Mouse (Mus musculus) activated CD4-positive, CD25-positive, alpha-beta regulatory T cell, adult 4 months (primary cell): ENCODE results near the gene Rala. TPM values are rescaled to one million over a fixed set of nuclear protein-coding genes. Genes with fewer than 3 reads are reported as not detected.

ENCODE experiments used
- ATAC-seq: one replicate; pipeline ENCODE4 v1.8.0; 2017
- polyA plus RNA-seq, 2 experiments: library from polyadenylated mRNA; unstranded; fragments of 100-300 nt; shearing (Covaris generic); gene quantifications; one replicate each; pipeline ENCODE4 v1.2.1; 2017

Rala gene
- polyA plus RNA-seq, 2 experiments from 2014 or later, result 3.7 to 5.1 TPM

DNA sequence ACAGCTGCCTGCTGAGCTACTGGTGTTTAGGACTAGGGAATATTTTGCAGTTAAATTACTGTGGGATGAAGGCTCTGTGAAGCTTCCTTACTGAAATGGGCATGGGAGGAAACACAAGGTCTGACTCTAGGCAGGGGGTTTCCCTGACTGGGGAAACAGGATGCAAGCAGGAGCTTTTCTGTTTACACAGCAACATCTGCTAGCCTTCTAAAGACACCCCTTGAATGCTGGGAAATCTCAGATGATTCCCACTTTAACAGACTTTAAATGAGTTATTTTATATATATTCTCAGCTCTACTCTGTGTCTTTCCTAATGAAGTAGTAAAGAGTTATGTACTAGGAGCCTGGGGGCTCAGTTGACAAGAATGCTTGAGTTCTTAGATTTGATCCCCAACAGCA lies 65.0 kb downstream of the Rala start:
- ATAC-seq, result no peak

DNA sequence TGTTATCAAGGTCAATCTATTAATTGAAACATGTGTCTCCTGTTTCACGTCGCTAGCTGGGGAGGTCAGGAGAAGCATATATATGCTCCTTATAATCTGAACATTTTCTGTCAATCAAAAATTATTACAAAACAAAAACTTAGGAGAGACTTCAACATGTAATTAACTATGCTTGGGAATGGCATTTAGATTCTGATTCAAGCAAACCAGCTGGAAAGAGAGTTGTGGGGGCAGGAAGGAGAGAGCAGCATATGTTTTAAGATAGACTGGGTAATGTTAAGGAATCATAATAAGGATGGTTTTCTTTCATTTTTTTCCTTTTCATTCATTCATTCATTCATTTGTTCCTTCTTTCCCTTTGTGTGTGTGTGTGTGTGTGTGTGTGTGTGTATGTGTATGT lies 77.3 kb downstream of the Rala start:
- no peak for ATAC-seq

DNA sequence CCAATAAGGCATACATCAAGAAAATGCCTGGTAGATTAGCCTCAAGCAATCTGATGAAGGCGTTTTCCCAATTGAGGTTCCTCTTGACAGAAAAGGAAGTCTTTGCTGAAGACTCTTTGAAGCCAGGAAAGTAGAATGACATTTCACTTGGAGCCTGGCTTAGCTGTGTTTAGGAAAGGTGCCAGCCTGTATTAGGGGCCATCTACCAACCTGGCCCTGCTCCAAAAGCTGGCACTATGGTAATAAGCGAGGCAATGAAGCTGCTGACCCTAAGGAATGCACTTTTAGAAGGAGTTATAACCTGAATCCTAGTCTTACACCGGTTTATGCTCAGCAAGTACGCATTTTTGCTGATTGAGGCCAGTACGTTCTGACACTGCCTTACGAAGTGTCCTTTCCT lies 83.5 kb downstream of the Rala start:
- ATAC-seq, result no peak

DNA sequence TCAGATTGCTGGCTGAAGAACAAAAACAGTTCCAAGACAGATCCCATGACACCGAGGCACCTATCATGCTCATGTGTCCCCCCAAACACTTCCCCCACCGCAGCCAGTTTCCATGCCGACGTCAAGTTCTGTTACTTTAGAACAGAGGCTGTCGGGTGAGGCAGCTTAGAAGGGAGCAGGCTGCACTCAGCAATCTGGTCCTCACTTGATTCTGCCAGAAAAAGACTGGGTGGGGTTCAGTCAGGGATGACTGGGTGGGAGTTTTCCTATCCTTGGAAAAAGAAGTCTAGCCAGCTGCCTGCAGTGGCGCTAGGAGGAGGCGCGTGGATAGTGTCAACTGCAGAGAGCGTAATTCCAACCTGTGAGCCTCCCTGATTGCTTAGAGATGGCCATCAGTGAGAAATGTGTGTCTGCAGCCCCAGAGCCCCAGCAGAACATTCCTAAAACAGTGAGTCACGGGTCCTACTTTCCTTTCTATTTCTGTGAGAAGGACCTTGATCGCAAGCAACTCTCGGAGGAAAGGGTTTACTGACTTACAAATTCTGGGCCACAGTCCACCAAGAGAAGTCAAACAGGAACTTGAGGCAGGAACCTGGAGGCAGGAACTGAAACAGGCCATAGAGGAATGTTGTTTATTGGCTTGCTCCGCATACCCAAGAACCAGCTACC lies 84.5 kb downstream of the Rala start:
- ATAC-seq, result no peak

DNA sequence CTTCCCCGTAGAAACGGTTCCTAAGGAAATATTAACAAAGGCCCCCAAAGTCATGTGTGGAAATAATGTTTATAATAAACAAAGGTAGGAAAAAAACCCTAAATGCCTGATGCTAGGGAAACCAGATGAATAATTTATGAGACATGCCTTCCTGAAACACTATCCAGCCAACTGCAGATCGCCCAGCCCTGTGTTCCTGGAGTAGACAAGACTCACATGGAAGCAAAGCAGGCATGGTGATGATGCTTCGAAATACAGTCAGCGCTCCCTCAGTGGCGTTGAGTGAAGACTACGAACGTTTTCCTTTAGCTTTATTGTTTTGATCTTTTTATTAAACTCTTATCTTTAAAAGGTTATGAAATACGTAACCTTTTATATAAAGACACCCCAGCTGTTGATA lies 87.0 kb downstream of the Rala start:
- no peak for ATAC-seq

DNA sequence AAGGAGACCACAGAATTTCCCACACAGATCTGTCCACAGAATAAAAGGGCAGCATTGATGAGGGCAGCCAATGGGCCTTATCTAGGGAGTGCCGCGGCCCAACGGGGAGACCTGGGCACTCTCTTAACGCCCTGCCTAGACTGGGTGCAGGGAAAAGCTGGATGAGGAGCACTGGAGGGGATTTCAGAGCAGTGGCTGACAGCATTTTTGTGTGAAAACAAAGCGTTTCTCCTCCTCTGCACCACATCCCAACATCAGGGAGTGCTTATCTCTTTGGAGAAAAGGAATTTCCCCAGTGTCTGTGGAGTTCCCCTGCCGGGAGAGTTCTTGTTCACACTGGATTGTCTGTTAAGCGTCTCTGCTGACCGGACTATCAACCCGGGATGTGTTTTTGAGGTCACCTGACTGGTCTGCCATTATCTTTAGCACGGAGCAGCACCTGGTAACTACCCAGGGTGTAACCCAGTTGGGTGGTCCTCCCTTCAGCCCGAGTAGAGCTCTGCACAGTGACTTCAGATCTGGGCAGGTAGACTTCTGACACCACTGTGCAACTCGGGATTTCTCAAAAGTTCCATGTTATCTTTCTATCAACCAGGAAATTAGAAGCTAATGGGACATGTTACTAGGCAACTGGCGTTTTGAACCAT lies 88.4 kb downstream of the Rala start:
- ATAC-seq, result no peak

DNA sequence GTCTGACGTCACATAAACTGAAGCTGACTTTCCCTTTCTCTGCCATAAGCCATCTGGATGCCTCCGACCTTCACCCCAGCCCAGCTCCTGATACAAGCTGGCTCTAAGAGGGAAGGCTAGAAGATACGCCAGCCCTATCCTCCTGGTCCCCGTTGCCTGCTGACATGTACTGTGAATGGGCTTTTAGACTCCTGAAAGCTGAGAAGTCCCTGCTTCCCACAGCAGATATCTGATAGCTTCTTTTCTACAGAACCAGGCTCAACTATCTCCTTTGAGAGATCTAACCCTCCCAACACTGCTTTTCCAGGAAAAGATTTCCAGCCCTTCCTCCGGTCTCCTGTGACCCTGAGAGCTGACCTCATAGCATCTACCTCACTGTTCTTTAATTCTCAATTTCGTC lies 89.3 kb downstream of the Rala start:
- ATAC-seq, result no peak

DNA sequence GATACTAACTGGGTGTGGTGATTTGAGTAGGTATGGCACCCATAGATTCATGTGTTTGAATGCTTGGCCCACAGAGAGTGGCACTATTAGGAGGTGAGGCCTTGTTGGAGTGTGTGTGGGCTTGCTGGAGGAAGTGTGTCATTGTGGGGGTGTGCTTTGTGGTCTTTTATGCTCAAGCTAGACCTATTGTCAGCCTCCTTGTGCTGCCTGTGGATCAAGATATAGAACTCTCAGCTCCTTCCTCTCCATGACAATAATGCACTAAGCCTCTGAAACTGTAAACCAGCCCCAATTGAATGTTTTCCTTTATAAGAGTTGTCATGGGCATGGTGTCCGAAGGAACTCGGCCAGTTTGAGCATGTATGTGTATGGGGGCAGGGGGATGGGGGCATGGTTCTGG lies 100.7 kb downstream of the Rala start:
- ATAC-seq, result no peak

DNA sequence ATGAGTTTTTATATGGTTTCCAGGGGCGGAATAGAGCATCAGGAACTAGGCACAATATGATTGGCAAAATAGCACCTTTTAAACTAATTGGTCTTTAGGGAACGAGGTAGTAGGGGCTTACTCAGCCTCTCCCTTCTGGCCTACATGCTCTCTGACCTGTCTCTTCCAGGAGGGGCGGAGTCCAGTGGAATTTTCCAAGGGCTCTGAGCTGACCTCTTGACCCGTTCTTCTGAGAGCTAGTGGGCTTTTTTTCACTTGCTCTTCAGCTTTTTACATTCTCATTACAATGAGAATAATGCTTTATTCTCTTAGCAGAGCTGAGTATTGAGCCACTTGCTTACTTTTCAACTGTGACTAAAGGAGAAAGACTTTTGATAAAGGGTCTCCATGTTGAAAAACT lies 101.3 kb downstream of the Rala start:
- no peak for ATAC-seq

DNA sequence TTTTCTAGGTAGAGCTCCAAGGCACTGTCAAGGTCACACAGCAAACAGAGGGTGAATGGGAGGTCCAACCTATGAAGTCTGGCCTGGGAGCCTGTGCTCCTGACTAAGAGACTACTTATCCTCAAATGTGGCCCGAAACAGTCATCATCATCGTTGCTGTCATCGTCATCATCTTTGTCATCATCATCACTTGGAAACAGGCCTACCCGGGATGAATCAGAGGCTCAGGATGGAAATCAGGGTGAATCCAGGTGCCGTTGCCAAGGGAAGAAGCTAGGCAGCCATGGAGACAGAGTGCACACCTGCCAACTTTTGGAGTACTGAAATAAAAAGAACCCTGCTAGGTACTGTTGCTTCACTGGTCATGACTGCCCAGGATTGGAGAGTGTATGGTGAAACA lies 104.9 kb downstream of the Rala start:
- no peak for ATAC-seq

DNA sequence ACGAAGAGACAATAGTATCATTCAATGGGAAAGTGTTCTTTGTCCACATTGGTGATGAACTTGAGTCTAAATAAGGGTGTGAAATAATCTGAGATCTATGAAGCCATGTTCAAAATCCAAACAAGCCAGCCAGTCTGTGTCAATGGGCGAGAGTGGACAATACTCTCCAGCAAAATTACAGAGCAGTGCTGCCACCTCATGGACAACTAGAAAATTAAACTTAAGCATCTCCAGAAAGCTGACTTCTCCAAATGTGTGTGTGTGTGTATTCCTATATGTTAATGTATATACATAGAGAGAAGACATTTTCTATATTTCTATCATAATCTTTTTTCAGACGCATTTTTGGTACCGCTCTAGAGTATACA lies 105.6 kb downstream of the Rala start:
- no peak for ATAC-seq

DNA sequence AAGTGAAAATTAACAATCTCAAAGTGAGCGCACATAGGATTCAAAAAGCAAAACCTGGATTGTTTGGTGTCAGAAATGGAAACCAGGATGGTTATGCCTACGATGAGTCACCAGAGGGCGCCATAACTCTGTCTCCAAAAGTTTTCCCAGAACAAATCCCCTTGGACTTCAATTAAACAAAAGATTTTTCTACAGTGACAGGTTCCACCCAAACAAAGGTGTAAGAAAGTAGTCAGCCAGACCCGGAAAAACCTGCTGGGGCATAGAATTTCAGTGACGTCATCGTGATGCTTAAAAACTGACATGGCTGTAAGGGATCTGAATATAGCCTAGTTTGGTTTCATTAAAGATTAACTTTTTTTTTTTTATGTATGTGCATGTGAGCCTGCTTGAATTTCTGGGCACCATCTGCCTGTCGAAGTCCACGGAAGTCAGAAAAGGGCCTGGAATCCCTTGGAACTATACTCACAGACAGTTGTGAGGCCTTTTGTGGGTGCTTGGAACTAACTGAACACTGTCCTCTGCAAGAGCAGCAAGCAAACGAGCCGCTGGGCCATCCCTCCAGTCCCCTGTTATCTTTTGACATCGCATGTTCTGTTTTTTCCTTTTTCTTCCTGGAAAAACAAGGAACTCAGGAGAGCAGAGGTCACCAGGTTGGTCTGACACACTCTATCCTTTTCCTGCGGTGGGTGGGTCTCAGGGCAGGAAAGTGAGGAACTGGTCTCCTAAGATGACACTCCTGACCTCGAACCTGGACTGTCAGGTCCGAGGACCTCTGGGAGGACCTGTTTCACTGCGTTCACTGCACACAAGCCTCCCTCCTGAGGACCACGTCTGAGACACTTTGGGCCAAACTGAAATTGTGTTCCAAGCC lies 106.2 kb downstream of the Rala start:
- no peak for ATAC-seq

DNA sequence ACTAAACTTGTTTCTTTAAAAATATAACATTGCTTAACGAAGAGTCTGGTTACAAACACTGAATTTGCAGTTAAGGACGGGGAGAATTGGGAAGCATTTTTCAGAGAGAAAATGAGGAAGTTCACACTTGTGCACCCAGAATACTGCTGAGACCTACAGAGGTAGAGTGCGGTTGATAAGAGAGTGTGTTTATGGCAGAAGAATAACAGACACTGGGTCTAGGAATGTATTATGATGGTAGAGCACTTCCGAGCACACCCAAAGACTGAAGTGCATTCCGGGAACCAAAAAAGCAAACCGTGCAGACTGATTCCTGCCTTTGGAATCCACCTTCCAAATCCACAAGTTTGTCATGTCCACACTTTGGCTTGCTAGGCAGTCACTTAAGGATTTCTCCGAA lies 107.2 kb downstream of the Rala start:
- ATAC-seq, result no peak

DNA sequence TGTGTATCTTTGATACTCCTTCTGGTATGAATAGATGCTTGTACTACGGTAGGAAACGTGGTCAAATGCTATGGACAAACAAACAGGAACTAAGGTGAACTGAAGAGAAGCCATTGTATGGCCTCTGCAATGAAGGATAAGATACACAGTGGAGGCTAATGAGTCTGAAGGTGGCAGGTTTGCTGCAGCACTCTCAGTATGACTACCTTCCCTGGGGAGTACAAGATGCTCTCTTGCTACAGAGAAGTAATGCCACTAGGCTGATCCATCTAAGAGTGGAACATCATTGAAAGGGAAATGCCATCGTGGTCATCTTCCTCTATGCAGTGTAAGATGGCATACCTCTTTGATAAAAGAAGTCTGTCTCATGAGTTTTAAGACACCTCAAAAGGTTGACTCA lies 111.1 kb downstream of the Rala start:
- no peak for ATAC-seq

Other genes starting within 250 kb of the Rala start
- gene Mplkip, start 249.0 kb downstream of the Rala start, polyA plus RNA-seq, result 10 to 100 TPM; 17.2 to 18.4 TPM
- under 1 TPM; 0.26 to 0.98 TPM for gene Sugct, start 248.7 kb downstream of the Rala start, polyA plus RNA-seq
- 10 to 100 TPM; 17.6 to 24.3 TPM for gene Cdk13, start 139.1 kb downstream of the Rala start, polyA plus RNA-seq
- 10 to 100 TPM; 13.1 to 17.5 TPM for gene Yae1d1, start 49.1 kb upstream of the Rala start, polyA plus RNA-seq